Mouse (Mus musculus) thymus, postnatal 0 days (tissue): ENCODE measurements at regions not wholly inside any gene's neighbourhood (a gene's known extent, or its start where the extent isn't known, plus 50 kb on each side); places are given as distances from the start of the nearest gene placed in this dataset.

Experiments
- DNase-seq: peaks from one replicate; pipeline ENCODE4 v3.0.0-alpha.2; 2015; ENCODE audit warnings: low spot score

DNA sequence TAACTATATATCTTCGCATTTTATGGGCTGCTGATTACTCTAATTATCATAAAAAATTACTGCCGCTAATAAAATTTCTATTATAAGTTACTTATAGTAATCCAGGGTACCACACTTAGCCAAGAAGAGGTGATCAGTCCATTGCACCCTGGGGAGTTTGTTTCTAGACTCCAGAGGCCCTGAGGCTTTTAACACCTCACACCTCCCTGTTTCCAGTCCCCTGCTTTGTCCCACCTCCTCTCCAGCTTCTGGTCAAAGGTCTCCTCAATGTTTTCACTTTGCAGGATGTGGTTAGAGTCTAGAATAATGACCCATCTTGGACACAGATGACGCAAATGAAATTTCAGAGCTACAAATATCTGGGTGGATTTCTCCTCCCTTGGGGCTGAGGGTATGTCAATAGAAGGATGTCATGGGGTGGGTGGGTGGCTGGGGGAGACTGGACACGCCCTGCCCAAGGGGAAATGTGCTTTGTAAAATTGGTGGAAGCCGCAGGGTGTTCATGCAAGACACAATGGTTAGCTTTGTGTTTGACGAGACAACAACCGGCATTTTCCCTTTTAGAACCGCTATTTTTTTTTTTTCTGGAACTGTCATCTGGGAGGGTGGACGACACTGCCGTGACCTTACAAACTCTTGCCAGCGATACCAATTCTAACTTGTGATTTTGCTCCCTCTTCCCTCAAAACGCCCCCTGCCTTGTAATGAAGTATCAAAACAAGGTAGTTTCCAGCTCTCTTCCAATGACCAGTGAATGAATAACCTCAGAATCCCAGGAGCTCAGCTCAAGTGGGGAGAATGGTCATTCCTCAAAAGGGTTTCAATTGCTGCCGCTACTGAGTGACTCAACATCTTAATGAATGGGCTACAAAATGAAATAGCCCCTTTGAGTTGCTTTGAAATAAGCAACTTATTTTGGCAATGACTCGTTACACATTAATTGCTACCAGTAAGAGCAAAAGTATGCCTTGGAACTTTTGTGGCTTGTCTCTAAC is 207.0 kb upstream of the Irx3 start:
- no peak for DNase-seq

DNA sequence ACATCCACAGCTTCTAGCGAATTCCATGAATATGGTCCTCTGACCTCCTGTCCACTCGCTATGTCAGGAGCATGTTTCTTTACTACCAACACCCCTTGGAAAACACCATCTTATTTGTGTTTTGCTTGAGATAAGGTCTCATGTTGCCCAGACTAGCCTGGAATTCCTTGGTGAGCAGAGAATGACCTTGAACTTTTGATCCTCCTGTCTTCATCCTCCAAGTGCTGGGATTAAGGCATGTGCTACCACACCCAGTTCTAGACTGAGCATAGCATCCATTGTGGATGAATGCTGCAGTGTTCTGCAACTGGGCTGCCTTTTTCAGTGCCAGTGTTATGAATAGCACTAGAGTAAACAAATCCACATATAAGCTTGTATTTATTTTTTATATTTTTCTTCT is 203.2 kb upstream of the Irx3 start:
- no peak for DNase-seq

DNA sequence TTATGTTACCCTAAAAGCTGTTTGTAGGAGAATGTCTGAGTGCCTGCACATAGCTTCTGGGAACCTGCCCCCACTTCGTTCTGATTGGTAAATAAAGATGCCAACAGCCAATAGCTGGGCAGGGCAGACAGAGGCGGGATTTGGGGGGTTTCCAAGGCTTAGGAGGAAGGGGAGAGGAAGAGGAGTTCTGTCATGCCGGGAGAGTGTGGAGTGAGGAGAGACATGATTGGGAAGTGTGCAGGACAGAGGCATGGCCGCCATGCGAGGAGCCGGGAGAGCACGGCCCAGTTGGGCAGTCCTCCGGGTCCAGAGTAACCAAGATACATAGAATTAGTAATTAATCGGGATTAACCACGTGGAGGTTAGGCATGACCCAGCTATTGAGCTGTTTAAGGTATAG is 202.7 kb upstream of the Irx3 start:
- no peak for DNase-seq

DNA sequence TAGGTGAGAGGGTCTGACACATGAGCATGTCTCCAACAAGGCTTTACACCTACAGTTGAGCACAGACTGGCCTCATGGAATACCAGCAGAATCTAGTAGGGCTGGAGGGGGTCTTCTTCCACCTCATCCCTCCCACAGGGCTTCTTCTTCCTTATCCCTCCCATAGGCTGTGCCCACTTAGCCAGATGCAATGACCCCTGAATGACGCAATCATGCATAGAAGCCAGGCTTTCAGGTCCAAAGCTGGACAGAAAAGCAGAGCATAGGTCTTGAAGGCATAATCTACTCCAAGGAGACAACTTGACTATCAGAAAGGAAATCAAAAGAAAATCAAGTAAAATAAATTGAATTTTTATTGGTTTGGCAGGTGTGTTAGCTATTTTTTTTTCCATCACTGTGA is 198.5 kb upstream of the Irx3 start:
- DNase-seq: no peak

DNA sequence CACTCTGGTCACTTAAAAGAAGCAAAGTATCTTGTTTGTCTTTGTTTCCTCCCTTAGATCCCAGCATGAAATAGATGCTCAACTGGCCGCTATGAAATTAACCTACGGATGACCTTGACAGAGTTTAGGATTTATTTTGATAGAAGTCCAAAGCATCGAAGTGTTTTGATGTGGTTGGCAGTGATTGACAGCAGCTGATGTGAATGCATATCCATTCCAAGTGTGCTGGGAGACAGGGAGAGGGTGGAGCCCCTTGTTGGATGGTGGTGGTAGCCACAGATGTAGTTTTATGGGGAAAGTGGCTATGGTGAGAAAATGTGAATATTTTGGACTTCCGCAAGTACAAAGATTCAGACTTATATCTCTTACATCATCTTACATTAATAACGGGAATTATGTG is 197.8 kb upstream of the Irx3 start:
- DNase-seq: no peak

DNA sequence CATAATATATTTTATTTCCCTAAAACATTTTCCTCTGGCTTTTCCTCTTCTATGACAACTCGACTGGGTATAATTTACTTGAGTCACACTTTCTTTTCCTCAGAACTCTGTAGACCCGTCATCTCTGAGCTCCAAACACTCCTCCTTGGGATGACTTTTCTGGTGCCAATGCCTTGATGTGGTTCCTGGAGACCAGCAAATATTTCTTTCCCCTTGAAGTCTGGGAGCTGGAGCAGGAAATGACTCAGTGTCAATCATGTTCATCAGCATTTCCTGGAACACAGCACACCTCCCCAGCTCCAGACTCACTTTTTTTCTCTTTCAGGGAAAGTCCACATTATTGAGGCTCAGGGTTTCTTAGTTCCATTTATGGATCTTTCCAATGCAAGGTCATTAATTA is 197.3 kb upstream of the Irx3 start:
- no peak for DNase-seq

DNA sequence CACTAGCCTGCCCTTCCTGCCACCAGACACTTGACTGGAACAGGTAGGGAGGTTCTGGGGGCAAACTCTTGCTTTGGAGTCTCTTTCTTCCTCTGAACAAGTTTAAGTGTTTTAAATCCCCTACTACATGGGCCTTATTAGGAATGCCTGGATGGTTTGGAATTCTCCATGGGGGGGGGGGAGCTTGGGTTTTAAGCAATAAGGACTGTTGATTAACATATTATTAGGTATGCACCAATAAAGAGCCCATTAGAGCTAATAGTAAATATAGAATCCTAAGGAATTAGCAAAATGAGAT is 196.0 kb upstream of the Irx3 start:
- no peak for DNase-seq

DNA sequence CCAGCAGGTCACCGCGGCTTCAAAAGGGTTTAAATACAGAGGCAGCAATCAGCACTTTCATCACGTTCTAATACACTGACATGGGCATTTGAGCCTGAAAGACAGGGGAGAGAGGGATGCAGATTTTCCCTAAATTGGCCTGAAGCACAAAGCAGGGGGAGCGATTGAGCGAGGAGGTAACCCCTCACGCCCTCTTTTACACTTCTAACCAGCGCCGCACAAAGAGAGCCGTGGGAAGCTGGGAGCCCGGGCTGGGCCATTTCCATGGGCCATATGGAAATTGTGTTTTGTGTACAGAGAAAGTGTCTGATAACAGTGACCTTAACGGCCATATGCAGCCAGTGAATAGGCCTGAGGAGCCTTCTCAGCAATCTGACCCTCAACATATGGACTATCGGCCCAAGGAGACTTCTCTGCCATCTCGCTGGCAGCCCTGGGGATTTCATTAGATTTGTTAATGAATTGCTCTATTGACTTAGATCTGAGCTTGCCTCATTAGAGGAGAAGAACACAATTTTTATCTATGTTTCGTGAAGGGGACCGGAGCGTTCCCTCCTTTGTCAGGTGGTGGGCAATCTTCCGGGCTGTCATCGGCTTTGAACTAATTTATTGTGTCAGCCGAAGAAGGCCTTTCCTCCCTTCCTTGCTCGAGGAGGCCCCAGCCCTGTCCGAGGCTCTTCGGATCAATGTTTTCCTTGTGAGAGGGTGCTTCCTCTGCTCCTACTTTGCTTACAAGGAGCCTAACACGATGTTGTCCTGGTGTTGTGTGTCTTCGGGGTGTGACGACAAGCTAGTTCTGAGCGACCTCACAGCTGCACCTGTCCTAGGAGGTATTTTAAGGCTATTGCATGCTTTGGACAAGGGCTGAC is 195.4 kb upstream of the Irx3 start:
- no peak for DNase-seq

DNA sequence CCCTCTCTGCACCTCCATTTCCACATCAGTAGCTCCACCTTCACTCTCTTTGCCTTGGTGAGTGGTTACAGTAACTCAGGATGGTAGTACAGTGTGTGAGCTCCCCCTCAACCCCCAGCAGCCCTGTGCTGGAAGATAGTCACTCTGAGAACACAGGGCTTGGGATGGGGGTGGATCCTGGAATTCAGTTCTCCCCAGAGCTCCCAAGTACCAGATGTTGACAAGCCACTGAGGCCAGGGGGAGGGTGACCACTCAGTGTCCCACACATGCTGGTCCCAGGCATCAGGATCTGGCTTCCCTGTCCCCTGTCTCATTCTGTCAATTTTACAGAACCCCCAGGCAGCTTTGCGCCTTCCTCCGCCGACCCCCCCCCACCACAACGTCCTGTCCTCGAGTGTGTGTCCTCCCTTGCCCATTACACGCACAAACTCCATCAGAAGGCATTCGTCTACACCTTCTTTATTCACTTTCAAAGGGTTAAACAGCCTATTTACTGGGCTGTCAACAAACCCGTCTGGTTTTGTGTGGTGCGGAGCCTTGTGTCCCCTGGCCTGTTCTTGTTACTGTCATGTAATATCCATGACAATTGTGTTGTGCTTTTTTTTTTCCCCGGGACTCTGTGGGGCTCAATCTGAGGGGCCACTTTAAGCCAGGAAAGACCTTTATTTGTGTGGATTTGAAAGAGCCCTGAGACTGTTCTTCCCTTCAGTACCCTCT is 194.6 kb upstream of the Irx3 start:
- DNase-seq: no peak

DNA sequence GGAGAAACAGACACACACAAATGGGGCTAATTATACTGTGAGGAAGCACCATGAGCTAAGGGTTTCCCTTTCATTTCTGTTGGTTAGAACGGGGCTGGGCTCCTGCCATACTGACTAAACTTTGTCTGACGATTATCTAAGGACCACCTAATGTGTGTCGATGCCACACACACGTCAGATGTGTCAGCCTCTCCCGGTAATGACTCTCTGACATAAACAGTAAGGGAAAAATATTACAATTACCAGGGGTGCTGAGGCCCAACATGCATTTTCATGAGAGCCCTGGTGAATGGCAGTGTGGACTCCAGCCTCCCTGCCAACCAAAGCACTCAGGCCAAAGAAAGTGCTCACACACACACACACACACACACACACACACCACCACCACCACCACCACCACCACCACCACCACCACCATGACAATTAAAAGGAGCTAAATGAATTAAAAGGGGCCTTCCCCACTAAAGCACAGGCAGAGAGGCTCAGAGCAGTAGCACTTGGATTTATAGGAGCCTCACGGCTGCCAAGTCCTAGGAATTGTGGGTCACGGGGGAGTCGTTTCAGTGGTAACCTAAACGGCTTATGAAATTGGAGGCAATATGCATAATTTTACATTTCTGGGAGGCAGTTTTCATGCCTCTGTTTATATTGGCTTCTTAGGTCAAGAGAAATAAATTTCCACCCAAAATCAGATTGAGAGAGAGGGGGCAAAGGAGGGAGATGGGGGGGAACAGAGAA is 193.7 kb upstream of the Irx3 start:
- DNase-seq: no peak

DNA sequence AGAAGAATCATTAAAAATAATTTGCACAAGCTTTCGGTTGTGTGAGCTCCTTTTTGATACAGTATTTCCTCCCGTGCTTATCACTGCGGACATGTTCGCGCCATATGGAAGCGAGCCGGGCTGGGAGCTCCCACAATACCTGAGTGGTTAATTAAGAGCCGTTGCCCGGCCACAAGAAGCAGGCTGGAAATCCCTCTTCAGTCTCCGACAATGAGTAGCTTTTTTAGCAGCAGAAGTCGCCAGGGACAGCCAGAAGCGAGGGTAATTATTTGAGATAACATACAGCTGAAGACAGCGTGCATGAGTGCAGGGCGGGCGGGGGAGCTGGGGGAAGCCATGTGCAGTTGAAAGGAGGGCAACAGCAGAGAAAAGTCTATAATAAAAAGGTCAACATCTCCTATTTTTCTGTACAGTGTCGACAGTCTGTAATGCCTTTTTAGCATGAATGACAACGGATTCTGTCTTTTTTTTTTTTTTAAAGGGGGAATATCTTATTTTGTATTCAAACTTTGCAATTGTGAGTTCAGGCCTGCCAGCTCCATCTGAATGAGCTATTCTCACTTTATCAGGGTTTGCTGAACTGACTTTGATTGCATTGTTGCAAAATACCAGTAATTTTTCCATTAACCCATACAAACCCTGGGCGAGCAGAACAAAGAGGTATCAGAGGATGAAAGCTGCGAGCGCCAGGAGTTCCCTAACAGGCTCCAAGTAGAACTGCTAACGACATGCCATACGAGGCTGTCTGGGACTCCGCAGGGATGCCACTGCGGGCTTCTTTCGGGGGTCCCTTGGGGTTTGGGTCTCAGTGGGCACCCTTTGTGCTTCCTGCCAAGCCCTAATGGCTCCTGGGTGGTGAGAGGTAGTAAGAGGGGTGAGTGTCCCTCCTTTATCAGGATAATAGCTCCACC is 189.9 kb upstream of the Irx3 start:
- DNase-seq: no peak

DNA sequence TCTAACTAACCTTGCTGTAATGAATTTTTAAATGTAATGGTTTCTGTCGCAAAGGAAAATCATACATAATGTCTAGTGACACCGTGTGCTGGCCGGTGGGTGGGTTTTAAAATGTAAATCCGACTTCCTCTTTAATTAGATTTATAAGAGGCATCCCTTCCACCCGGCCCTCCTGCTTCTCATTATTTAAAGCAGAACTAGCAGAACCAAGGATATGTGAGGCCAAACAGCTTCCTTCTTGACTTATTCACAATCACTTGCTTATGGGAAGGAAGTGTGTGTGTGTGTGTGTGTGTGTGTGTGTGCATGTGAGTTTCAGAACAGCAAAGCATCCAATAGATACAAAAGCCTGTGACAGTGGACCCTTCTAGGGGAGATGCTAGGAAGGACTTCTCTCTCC is 189.1 kb upstream of the Irx3 start:
- DNase-seq: no peak

DNA sequence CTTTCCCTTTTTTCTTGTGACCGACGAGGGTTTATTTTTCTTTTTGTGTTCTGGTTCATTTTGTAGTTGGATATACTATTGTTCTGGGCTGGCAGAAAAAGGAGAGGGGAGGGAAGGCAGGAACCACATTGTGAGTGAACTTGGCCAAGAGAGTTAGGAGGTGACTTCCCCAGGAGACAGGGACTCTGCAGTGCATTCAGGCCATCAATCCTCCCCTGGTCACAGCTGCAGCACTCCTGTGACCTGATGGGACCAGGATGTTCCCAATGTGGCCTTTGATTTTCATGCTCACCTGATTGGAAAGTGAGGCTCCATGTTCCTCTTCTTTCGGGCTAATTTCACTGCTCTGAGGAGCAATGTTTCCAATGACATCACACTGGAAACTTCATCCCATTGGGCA is 188.2 kb upstream of the Irx3 start:
- no peak for DNase-seq

DNA sequence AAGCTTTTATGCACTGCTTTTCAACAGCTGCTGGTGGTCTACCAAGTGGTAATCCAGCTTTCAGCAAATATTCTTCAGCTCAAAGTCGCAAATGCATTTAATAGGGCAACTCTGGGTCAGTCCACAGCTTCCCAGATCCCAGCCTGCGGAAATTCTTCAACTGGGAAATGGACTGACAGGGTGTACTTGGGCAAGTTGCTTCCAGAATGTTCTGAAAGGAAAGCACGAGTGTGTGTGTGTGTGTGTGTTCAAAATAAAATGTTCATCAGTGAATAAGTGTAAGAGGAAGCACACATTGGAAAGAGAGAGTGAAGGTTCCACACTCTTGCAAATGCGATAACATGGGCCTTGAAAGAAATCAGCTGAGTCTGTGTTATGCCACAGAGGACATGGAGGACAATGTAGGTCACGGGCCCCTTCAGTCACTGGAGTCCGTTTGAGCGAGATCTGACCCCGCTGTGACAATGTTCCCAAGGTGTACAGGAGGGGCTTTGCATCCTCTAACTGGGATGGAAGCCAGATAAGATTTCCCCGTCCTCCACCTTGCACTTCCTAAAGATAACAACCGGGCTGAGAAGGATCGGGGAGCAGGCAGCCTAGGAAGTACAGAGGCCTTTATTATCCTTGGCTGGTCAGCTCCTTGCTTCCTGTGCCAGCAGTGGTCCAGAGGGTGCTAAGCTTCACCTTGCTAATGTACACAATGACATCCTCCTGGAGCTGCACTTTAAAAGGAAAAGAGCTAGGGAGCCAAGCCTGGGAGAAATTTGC is 187.2 kb upstream of the Irx3 start:
- no peak for DNase-seq

DNA sequence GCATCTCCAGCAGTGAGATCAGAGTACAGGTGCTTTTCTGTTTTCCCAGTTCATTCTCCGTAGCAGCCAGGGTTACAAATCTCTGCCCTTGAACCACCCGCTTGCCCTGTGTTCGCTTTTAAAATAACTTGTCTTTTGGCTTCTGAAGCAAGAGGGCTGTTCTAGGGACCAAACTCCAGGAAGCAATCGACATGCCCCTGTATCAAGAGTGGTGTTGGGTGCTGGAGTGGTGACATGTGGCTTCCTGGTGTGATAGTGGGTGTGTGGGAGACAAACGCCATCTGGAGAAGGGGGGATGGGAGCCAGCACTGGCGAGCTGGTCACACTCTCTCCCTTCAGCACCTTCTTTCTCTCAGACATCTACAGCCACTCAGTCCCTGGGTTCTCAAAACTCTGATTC is 186.0 kb upstream of the Irx3 start:
- no peak for DNase-seq

DNA sequence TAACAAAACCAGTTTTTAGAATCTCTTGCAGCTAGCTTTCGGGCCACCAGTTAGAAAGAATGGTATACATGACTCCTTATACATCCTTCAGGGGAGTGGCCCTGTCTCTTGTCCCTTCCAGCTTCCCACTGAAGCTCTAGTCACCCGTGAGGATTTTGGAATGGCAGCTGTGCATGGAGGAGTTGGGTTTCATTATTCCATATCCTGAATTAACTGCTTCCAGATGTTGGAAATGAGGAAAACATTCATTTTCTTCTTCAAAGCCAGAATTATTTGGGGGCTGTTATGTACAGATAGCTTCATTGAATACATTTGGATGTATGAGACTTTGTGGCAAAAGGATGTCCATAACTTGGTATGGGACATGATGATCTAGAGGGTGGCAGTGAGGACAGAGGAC is 181.3 kb upstream of the Irx3 start:
- no peak for DNase-seq

DNA sequence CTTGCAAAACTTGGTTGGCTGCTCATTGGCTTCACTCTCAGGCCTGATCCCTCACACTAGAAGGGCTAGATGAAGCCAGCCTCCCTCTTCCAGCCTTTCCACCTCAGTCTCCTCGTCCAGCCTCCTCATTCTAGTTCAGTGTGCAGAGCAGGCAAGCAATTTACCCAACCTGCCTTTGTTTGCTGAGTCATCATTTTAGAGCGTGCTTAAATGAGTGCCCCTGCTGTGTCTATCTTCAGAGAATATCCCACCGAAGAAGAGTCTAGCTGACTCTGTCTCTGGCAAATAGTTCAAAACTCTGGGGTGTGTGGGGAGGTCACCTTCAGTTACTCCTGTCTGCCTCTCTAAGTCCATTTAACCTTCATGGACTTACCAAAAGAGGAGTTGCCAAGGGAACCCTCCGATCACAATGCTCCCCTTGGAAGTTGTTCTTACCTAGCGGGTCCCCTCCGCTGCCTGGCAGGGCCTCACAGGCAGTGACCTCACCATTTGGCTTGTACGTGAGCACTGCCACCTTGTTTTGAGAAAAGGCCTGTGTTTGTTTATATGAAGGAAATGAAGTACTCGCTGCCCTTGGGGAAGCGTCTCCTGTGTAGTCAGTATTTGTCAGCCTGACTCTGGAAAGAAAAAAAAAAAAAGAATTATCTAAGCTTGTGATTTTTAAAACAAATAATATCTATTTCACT is 175.2 kb upstream of the Irx3 start:
- no peak for DNase-seq

DNA sequence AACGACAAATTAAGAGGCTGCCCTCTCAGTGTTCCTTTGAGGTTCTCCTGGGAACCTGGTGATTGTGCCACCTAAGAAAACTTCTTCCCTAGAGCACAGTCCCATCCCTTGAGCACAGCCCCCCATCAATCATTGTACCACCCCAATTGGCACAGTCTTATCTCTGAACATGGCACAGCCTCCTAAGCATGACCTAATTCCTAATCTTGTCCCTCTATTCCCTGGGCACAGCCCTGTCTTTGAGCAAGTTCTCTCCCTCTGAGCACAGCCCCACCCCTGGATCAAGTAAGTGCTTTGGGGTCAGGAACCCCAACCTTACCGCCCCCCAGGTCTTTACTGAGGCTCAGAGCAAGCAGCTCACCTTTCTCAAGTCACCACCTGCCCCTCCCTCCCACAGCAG is 173.6 kb upstream of the Irx3 start:
- no peak for DNase-seq

DNA sequence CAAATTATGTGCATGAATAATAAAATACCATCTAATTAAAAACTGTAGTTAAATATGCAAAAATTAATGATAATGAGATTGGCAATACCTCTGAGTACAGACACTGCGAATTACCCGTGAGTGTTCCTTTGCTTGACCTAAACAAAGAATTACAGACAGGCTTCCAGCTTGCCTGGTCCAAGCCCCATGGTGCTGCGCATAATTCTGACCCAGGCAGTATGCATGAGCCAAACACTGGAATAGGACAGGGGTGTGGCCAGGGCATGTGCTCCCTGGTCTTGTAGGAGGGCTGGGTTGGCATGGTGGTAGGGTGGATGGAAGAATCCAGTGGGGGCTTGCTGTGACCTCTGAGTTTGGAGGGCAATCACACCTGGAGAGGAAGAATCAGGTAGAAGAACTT is 172.8 kb upstream of the Irx3 start:
- no peak for DNase-seq
